Mouse (Mus musculus) small intestine, adult 2 months (tissue): ENCODE data around the gene Pdik1l.

Experiments used
- CTCF ChIP-seq: fragments of 200-500 bp; IDR thresholded peaks from 2 replicates; pipeline ENCODE4 v1.5.1; 2012; ENCODE audit warnings: low read depth, mild to moderate bottlenecking, control low read depth, inconsistent platforms, low read length, moderate library complexity, mixed read lengths; ENCODE audit not compliant: insufficient replicate concordance, insufficient read length; ENCODE audit errors: extremely low read depth
- POLR2A ChIP-seq: fragments of 200-500 bp; IDR thresholded peaks from 2 replicates; pipeline ENCODE4 v1.6.1; 2012; ENCODE audit warnings: low read depth, mild to moderate bottlenecking, control low read depth, inconsistent platforms, low read length, moderate library complexity

GRCm38 (mm10) chr4:134238686-134239085, 49.0 kb downstream of the Pdik1l start:
- no peak for TF ChIP-seq POLR2A
- TF ChIP-seq CTCF: no peak
